Mouse (Mus musculus) testis, postnatal 14 days (tissue): ENCODE measurements around the gene Cd300lb.
"Not testable (repeated sequence)": the region's sequence is repeated elsewhere in the genome, so short reads cannot be mapped to it uniquely, and the experiment has no call there.

Source experiments
- DNase-seq: peaks from one replicate; pipeline ENCODE4 v3.0.0; 2021; ENCODE audit warnings: low spot score

The Cd300lb gene

DNA sequence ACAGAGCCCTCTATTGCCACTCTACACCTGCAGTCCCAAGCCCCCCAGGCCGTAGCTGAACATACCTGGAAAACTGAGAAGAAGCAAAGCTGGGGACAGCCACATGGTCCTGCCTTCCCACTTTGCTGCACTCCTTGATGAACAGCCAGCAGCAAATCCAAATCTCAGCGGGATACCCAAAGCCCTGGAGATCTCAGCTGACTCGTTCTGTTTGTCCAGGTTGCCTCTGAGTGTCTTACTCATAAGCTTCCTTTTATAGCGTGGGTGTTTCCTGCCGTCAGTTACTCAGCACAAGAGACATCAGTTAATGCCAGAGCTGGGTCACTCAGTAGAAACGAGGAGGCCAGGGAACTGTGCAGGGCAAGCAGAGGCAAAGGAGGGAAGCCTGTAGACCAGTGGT, at the start of gene Cd300lb:
Cd300lb (minus strand) TSS at position 243 of the 400 bp plus-strand sequence.
- no peak for DNase-seq

DNA sequence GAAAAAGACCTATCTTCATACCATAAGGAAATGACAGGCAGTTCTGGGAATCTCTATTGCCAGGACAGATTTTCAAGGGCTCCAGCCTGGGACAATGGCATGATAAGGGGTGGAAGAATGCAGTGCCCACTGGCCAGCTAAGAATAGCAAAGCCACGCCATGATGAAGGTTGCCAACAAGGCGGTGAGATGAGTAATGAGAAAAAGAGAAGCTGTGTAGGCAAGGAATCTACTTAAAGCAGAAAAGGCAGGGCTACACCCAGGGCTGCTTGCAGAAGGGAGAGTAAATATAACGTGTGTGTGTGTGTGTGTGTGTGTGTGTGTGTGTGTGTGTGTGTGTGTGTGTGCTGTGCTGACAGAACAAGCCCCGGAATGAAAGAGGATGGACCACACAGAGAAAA, 47.7 kb upstream of the Cd300lb start:
- no peak for DNase-seq

GRCm38 (mm10) chr11:114972726-114973125, 38.5 kb upstream of the Cd300lb start:
- DNase-seq: no peak

DNA sequence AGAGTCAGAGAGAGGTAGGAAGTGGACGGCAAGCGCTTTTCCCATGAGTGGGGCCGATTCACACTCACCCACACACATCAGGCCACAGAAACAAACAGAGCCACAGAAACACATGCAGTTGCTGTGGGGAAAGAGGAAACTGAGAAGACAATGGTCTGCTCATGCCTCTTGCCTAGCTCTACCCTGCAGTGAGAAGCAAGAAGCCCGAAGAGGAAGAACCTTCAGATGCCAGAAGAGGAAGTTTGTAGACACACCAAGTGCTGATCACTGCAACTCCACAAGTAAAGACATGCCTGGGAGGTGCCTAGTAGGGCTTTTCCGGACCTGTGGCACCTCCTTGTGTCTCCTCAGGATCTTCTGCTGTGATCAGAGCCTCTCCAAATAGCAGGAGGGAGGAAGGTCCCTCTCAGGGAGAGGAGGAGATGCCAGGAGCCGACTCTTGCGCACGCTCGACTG, 34.6 kb upstream of the Cd300lb start, which contains the start of gene Cd300c:
Cd300c (minus strand) TSS at position 406 of the 456 bp plus-strand sequence.
- DNase-seq: no peak

DNA sequence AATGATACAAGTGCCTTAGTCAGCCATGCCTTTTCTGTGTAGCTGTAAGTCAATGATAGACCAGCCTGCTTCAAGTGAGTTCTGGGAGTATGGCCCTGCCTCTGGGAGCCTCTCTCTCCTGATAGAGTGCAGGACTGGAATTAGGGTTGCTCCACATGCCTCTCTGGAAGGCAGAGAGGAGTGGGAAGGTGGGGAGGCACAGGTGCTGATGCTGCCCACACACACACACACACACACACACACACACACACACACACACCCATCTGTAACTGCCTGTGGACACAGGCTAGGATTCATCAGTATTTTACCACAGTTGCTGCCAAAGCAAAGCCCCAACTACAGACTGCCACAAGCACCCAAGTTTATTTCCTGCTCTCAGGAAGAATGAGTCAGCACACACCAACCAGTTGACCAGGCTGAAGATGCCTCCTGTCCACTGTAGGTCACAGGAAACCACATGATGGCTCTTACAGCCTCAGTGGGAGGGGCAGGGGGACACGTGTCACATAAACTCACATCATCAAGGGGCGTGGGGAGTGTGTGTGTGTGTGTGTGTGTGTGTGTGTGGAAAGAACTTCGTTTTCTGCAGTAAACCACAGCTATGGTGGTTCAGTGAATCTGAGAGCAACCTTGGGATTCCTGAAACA, 31.1 kb upstream of the Cd300lb start:
- DNase-seq: no peak

GRCm38 (mm10) chr11:114960369-114960768, 26.2 kb upstream of the Cd300lb start:
- DNase-seq: no peak

GRCm38 (mm10) chr11:114933591-114933990, 595 bp downstream of the Cd300lb start:
- no peak for DNase-seq

DNA sequence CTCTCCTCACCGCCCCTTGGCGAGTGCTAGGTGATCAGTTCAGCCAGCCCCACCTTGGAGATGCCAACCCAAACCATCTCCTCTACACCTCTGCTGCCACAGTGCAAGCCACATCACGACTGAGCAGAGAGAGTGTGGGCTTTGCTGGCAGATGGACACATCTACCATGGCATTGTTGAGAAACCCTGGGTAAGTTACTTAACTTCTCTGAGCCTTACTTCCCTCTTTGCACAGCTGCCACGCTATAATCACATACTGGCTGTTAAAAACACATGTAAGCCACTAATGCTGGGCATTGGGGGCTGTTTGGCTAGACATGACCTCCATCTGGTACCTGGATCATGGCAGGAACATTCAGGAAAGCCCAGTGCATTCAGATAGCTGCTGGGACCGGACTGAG, 3.1 kb downstream of the Cd300lb start:
- DNase-seq: no peak

DNA sequence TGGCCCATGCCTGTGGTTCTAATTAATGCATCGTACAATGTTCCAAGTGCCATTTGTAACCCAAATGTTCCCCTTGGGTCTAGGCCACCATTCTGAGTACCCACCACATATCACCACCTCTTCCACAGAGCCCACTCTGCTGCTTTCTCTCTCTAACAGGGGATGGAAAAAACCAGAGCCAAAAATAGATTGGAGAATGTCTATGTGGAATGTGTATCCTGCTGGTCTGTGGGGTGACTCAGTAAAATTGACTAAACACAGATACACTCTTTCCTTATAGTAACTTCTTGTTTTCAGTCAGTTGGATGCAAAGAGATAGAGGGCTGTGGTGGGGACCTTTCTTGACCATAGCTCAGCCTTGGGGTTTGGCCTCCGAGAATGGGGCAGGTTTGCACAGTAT, 4.6 kb downstream of the Cd300lb start:
- no peak for DNase-seq

DNA sequence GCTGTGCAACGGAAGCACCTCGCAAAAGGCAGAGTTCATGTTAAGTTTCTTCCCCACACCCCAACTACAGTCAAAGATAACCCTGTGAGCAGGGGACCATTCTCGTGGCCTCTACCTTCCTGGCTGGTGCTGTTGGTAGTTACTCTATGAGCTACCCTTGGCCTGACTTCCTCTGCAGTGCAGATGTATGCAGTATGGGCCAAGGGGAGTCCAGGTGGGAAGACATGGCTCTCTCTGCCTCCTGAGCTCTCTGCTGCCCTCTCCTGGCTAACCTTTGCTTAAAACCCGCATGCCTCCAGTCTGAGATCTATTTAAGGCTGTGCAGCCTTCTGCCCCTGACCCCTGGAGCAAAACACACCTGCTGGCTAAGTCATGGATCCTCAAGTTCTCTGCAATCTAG, 10.2 kb downstream of the Cd300lb start:
- DNase-seq: no peak

DNA sequence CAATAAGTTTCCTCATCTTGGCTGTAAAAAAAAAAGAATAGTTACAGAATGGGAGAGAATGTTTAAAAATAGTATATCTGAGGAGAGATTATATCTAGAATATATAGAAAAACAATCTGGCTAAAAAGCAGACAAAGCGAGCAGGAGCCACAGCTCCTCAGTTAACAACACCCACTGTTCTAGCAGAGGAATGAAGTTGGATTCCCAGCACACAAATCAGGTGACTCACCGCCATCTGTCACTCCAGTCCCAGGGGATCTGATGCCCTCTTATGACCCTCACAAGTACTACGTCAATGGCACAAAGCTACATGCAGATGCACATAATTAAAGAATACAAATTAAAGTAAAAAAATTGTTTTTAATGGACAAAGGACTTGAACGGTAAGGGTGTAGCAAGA, 11.7 kb downstream of the Cd300lb start:
- DNase-seq: no peak

GRCm38 (mm10) chr11:114917120-114917519, 17.1 kb downstream of the Cd300lb start:
- no peak for DNase-seq

DNA sequence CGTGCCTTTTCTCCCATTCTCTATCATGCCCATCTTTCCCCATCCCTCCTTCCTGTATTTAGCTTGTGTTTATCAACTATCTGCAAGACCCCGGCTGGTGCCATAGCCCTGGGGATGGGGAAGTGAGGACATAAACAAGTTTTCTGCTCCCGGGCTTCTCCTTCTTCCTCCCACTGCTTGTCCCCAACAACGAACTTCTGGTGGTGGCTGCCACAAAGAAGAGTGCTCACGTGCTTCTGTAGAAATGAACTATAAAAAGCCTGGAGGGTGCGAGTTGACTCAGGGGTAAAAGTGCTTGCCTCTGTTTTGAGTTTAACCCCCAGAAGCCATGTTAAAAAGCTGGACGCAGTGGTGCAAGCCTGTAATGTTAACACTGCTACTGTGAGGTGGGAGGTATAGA, 19.2 kb downstream of the Cd300lb start:
- DNase-seq: no peak

DNA sequence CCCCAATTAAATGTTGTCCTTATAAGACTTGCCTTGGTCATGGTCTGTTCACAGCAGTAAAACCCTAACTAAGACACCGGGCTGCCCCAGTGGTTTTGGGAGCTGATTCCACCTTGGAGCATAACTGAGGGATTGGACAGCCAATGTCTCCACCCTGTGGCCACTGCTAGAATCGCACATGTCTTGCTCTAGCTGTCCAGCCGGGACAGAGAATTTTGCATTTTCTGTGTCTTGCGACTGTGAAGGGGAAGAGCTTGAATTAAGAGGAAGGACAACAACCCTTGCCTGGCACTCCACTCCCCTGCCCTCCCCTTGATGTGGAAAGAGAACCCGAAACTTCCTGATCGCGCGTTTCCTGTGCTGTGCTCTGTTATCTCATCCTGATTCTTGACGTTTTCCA, 21.3 kb downstream of the Cd300lb start:
- peak; percentile 31 for DNase-seq

DNA sequence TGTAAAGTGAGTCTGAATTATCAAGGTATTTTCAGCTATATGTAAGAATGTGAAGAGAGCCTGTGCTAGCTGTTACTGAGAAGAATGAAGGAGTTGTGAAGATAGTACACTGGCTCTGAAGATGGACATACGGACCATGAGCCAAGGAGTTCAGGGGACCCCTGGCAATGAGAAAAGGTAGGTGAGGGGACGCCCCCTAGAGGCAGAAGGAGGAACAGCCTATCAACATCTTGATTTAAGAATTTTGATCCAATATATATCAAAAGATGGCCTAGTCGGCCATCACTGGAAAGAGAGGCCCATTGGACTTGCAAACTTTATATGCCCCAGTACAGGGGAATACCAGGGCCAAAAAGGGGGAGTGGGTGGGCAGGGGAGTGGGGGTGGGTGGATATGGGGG, 24.6 kb downstream of the Cd300lb start:
- not testable (repeated sequence) for DNase-seq

- no peak for DNase-seq
These were observed 26.1 kb downstream of the Cd300lb start for GRCm38 (mm10) chr11:114908086-114908485.

GRCm38 (mm10) chr11:114907567-114907966, 26.6 kb downstream of the Cd300lb start:
- DNase-seq: no peak

- no peak for DNase-seq
These were observed 31.0 kb downstream of the Cd300lb start for GRCm38 (mm10) chr11:114903224-114903623.

DNA sequence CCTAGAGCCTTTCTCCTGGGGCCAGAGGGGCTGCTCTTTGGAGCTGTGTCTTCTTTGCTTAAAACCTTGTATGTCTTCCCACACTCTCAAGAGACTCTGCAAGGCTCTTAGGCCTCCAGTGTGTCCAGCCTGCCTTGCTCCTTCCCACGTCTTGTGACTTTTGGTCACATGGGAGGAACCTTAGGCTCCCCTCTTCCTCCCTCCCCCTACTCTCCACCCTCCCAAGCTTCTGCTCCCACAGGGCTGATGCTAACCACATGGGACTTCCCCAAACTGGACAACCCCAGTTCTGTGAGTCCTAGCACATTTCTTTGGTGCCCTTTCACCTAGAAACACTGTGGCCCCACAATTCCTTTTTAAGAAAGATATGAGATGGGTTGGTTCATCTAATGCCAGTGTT, 36.2 kb downstream of the Cd300lb start:
- DNase-seq: no peak

GRCm38 (mm10) chr11:114896085-114896484, 38.1 kb downstream of the Cd300lb start:
- DNase-seq: no peak

GRCm38 (mm10) chr11:114890542-114890941, 43.6 kb downstream of the Cd300lb start:
- no peak for DNase-seq

- DNase-seq: no peak
These were observed 44.1 kb downstream of the Cd300lb start, which contains the start of gene Cd300a for GRCm38 (mm10) chr11:114889991-114890518. Gene Cd300a (plus strand): TSS chr11:114890041.

DNA sequence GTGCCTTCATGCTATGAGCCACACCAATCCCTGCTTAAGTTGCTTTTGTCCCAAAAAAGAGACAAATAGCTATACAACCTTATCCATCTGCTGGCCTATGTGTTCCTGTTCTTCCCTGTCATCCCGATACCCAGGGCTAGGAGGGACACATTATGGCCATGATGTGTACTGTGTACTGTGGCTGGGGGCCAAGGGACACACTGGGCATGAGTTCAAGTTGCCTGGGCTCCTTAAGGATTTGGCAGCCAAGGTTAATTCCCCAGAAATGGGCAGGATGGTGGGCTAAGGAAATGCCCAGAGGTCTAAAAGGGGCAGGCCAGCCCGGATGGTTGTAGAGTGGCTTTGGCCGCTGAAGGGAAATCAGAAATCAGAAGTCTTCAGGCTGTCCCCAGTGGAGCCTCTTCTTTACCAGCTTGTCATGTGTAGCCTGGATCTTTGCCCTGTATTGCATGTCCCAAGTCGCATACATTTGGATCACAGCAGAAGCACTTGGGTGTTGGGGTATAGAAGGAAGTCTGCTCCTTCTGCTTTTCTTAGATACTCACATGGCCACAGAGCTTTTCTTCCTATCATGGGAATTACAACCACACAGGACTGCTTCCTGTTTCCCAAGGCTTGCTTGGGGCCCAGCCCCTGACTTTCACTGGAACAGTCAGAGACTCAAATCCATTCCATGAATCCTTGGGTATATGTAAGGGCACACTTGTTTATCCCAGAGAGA, 49.6 kb downstream of the Cd300lb start:
- no peak for DNase-seq
